Mouse (Mus musculus) hindbrain, embryonic 15.5 days (tissue): Measurements from ENCODE around the gene Emilin2. TPM values are rescaled to one million over a fixed set of nuclear protein-coding genes. Genes with fewer than 3 reads are reported as not detected.

Source experiments
- ATAC-seq: fragments of 200-750 bp; cut with Nextera tagmentation; 2 replicates; pipeline ENCODE4 v1.8.0; 2017; ENCODE audit warnings: low read depth, moderate number of reproducible peaks, moderate TSS enrichment; ENCODE audit not compliant: low FRiP score
- H3K27ac ChIP-seq: fragments of 300-500 bp; sonication (generic); replicated peaks from 2 replicates; pipeline ENCODE4 v1.5.1; 2015; ENCODE audit warnings: mild to moderate bottlenecking, inconsistent platforms
- H3K27me3 ChIP-seq: fragments of 300-500 bp; sonication (generic); 2 replicates; pipeline ENCODE4 v1.6.1; 2015; ENCODE audit warnings: control low read depth, inconsistent platforms
- H3K36me3 ChIP-seq: fragments of 300-500 bp; sonication (generic); 2 replicates; pipeline ENCODE4 v1.6.1; 2015; ENCODE audit warnings: control low read depth, inconsistent platforms
- H3K4me1 ChIP-seq: fragments of 300-500 bp; sonication (generic); replicated peaks from 2 replicates; pipeline ENCODE4 v1.6.1; 2015; ENCODE audit warnings: control low read depth, inconsistent platforms
- H3K4me2 ChIP-seq: fragments of 300-500 bp; sonication (generic); 2 replicates; pipeline ENCODE4 v1.6.1; 2015; ENCODE audit warnings: moderate library complexity, mild to moderate bottlenecking, inconsistent platforms
- H3K4me3 ChIP-seq: fragments of 300-500 bp; sonication (generic); 2 replicates; pipeline ENCODE4 v1.5.1; 2015; ENCODE audit warnings: mild to moderate bottlenecking, inconsistent platforms
- H3K9ac ChIP-seq: fragments of 300-500 bp; sonication (generic); 2 replicates; pipeline ENCODE4 v1.6.1; 2015; ENCODE audit warnings: inconsistent platforms
- H3K9me3 ChIP-seq: fragments of 300-500 bp; sonication (generic); 2 replicates; pipeline ENCODE4 v1.6.1; 2016; ENCODE audit warnings: control low read depth, inconsistent platforms
- WGBS: fragments of 180-500 bp; shearing (Covaris S2); methylation state at CpG from one replicate; pipeline ENCODE4 v1.1.7; 2015; 5-methylcytosine and 5-hydroxymethylcytosine counted together
- polyA plus RNA-seq: library from polyadenylated mRNA; unstranded; fragments of >200 nt; fragmentation: Nextera tagmentation; extraction: Ambion mirVana; gene quantifications from 2 replicates; pipeline ENCODE4 v1.2.1, GENCODE M21; 2015

The Emilin2 gene
- polyA plus RNA-seq, 1 experiment from 2014 or later: 2.4 TPM

- Histone ChIP-seq H3K36me3 (no peaks in the 10 kb centered on the region), H3K27ac (no peak overlapping the region), H3K27me3 (no peaks in the 10 kb centered on the region), H3K4me2 (no peak overlapping the region), H3K4me1 (no peaks in the 10 kb centered on the region), H3K4me3 (no peak overlapping the region), H3K9me3 (no peaks in the 10 kb centered on the region), H3K9ac (no peak overlapping the region)
- WGBS: 78% methylated on average over 3 of the region's 3 CpGs
- no peak for ATAC-seq
These were observed 17.2 kb downstream of the Emilin2 start for GRCm38 (mm10) chr17:71294570-71294969.

- no peak overlapping the region for H3K4me2 ChIP-seq
- no peaks in the 10 kb centered on the region for H3K27me3 ChIP-seq
- no peaks in the 10 kb centered on the region for H3K4me1 ChIP-seq
- 84% methylated on average over 4 of the region's 4 CpGs for WGBS
- H3K9ac ChIP-seq: no peak overlapping the region
- H3K9me3 ChIP-seq: no peaks in the 10 kb centered on the region
- no peak overlapping the region for H3K27ac ChIP-seq
- no peak overlapping the region for H3K4me3 ChIP-seq
- no peaks in the 10 kb centered on the region for H3K36me3 ChIP-seq
- ATAC-seq: no peak
These were observed 18.9 kb downstream of the Emilin2 start for GRCm38 (mm10) chr17:71292897-71293296.

GRCm38 (mm10) chr17:71291897-71292420, 19.8 kb downstream of the Emilin2 start:
- no peak overlapping the region for H3K27ac ChIP-seq
- H3K27me3 ChIP-seq: no peaks in the 10 kb centered on the region
- 96% methylated on average over 6 of the region's 6 CpGs for WGBS
- no peaks in the 10 kb centered on the region for H3K9me3 ChIP-seq
- H3K36me3 ChIP-seq: no peaks in the 10 kb centered on the region
- no peak for ATAC-seq
- H3K4me3 ChIP-seq: no peak overlapping the region
- H3K4me2 ChIP-seq: no peak overlapping the region
- no peaks in the 10 kb centered on the region for H3K4me1 ChIP-seq
- H3K9ac ChIP-seq: no peak overlapping the region

- no peak overlapping the region for H3K4me3 ChIP-seq
- WGBS: 90% methylated on average over 7 of the region's 7 CpGs
- ATAC-seq: no peak
- no peak overlapping the region for H3K9ac ChIP-seq
- H3K27me3 ChIP-seq: no peaks in the 10 kb centered on the region
- no peaks in the 10 kb centered on the region for H3K9me3 ChIP-seq
- H3K4me2 ChIP-seq: no peak overlapping the region
- H3K36me3 ChIP-seq: no peaks in the 10 kb centered on the region
- no peak overlapping the region for H3K27ac ChIP-seq
- H3K4me1 ChIP-seq: no peaks in the 10 kb centered on the region
These were observed 21.0 kb downstream of the Emilin2 start for GRCm38 (mm10) chr17:71290486-71291410.

- Histone ChIP-seq H3K9ac (no peak overlapping the region), H3K4me3 (no peak overlapping the region), H3K4me1 (no peaks in the 10 kb centered on the region), H3K4me2 (no peak overlapping the region), H3K9me3 (no peaks in the 10 kb centered on the region), H3K36me3 (no peaks in the 10 kb centered on the region), H3K27ac (no peak overlapping the region), H3K27me3 (no peaks in the 10 kb centered on the region)
- ATAC-seq: no peak
- WGBS: 81% methylated on average over 6 of the region's 6 CpGs
These were observed 22.1 kb downstream of the Emilin2 start for GRCm38 (mm10) chr17:71289572-71290176.

GRCm38 (mm10) chr17:71288808-71289548, 22.8 kb downstream of the Emilin2 start:
- Histone ChIP-seq H3K9ac (no peak overlapping the region), H3K4me3 (no peak overlapping the region), H3K27me3 (no peaks in the 10 kb centered on the region), H3K27ac (no peak overlapping the region), H3K36me3 (no peaks in the 10 kb centered on the region), H3K4me1 (no peaks in the 10 kb centered on the region), H3K4me2 (no peak overlapping the region), H3K9me3 (no peaks in the 10 kb centered on the region)
- 93% methylated on average over 10 of the region's 10 CpGs for WGBS
- ATAC-seq: no peak

- H3K36me3 ChIP-seq: no peaks in the 10 kb centered on the region
- no peak overlapping the region for H3K27ac ChIP-seq
- H3K9ac ChIP-seq: no peak overlapping the region
- no peak for ATAC-seq
- H3K27me3 ChIP-seq: no peaks in the 10 kb centered on the region
- H3K9me3 ChIP-seq: no peaks in the 10 kb centered on the region
- H3K4me1 ChIP-seq: no peaks in the 10 kb centered on the region
- no peak overlapping the region for H3K4me2 ChIP-seq
- WGBS: 92% methylated on average over 11 of the region's 11 CpGs
- no peak overlapping the region for H3K4me3 ChIP-seq
These were observed 23.5 kb downstream of the Emilin2 start for GRCm38 (mm10) chr17:71288145-71288758.

GRCm38 (mm10) chr17:71287586-71287985, 24.2 kb downstream of the Emilin2 start:
- Histone ChIP-seq H3K4me1 (no peaks in the 10 kb centered on the region), H3K4me2 (no peak overlapping the region), H3K4me3 (no peak overlapping the region), H3K9me3 (no peaks in the 10 kb centered on the region), H3K27ac (no peak overlapping the region), H3K36me3 (no peaks in the 10 kb centered on the region), H3K9ac (no peak overlapping the region), H3K27me3 (no peaks in the 10 kb centered on the region)
- WGBS: 94% methylated on average over 7 of the region's 7 CpGs
- ATAC-seq: no peak

GRCm38 (mm10) chr17:71285929-71286328, 25.8 kb downstream of the Emilin2 start:
- no peak for ATAC-seq
- Histone ChIP-seq H3K9me3 (no peaks in the 10 kb centered on the region), H3K4me3 (no peak overlapping the region), H3K9ac (no peak overlapping the region), H3K4me1 (no peaks in the 10 kb centered on the region), H3K4me2 (no peak overlapping the region), H3K36me3 (no peaks in the 10 kb centered on the region), H3K27me3 (no peaks in the 10 kb centered on the region), H3K27ac (no peak overlapping the region)
- 80% methylated on average over 6 of the region's 6 CpGs for WGBS

GRCm38 (mm10) chr17:71284890-71285289, 26.9 kb downstream of the Emilin2 start:
- Histone ChIP-seq H3K4me2 (no peak overlapping the region), H3K4me1 (no peaks in the 10 kb centered on the region), H3K4me3 (no peak overlapping the region), H3K9ac (no peak overlapping the region), H3K27me3 (no peaks in the 10 kb centered on the region), H3K36me3 (no peaks in the 10 kb centered on the region), H3K9me3 (no peaks in the 10 kb centered on the region), H3K27ac (no peak overlapping the region)
- ATAC-seq: no peak
- 84% methylated on average over 6 of the region's 6 CpGs for WGBS

GRCm38 (mm10) chr17:71283237-71283636, 28.5 kb downstream of the Emilin2 start:
- H3K4me3 ChIP-seq: no peak overlapping the region
- WGBS: 67% methylated on average over 4 of the region's 4 CpGs
- no peak for ATAC-seq

More at GRCm38 (mm10) chr17:71283237-71283636, 28.5 kb downstream of the Emilin2 start:
- no peaks in the 10 kb centered on the region for H3K4me1 ChIP-seq
- no peak overlapping the region for H3K9ac ChIP-seq
- H3K36me3 ChIP-seq: no peaks in the 10 kb centered on the region
- H3K27ac ChIP-seq: no peak overlapping the region
- no peaks in the 10 kb centered on the region for H3K27me3 ChIP-seq
- H3K9me3 ChIP-seq: no peaks in the 10 kb centered on the region
- no peak overlapping the region for H3K4me2 ChIP-seq
